Mouse (Mus musculus): ENCODE data around the gene Pten. TPM values are rescaled to one million over a fixed set of nuclear protein-coding genes. Genes with fewer than 3 reads are reported as not detected.

The Pten gene
- polyA plus RNA-seq (2015; fragmentation: Nextera tagmentation; extraction: Ambion mirVana): 12.2 and 12.9 TPM in 2 replicates

DNA sequence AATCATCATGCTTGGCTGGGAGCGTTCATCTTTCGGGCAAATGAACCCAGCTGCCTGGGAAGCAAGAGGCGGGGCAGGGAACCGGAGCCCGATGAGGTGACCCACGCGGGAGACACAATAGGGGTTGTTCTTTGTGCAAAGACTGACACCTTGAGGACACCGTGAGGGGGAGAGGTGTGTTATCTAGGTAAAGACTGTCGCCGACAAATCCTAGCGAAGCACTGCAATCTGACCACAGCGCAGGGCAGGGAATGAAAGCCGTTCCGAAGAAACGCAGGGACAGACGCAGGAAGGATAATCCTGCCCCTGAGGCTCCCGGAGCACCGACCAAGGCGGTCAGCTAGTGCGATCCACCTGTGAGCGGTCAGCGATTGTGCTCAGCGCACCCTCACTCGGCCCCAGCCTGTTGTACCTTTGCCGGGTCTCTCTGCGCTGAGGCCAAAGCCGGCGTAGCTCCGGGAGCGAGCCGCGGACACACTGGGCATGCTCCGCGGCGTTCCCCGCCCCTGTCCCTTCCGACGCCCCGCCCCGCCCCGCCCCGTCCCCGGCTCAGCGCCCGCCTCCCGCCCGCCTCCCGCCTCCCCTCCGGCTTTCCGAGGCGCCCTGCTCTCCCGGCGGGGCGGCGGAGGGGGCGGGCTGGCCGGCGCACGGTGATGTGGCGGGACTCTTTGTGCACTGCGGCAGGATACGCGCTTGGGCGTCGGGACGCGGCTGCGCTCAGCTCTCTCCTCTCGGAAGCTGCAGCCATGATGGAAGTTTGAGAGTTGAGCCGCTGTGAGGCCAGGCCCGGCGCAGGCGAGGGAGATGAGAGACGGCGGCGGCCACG, at the start of gene Pten:
Gene Pten (plus strand): TSS at position 598 of the 826 bp plus-strand sequence.
- peak; percentile 91 for ATAC-seq (ENCODE audit: low FRiP score)
- H3K9ac ChIP-seq (replicated peaks): peak within 1 kb of the TSS; percentile 99
- no peaks in the 10 kb centered on the region for H3K9me3 ChIP-seq (replicated peaks)
- no peaks in the 10 kb centered on the region for H3K36me3 ChIP-seq
- H3K4me3 ChIP-seq (replicated peaks): peak within 1 kb of the TSS; percentile 97
- no peaks in the 10 kb centered on the region for H3K27me3 ChIP-seq (replicated peaks)
- under 1% methylated on average over 73 of the region's 77 CpGs for WGBS
- peak within 1 kb of the TSS; percentile 99 for H3K27ac ChIP-seq (replicated peaks)
- peak within 1 kb of the TSS; percentile 91 for H3K4me2 ChIP-seq
- peaks cover 23% of the 10 kb centered on the region for H3K4me1 ChIP-seq

- no peak overlapping the region for H3K4me2 ChIP-seq
- H3K4me3 ChIP-seq (replicated peaks): no peak overlapping the region
- H3K27me3 ChIP-seq (replicated peaks): no peaks in the 10 kb centered on the region
- no peak overlapping the region for H3K9ac ChIP-seq (replicated peaks)
- no peaks in the 10 kb centered on the region for H3K9me3 ChIP-seq (replicated peaks)
- ATAC-seq (ENCODE audit: low FRiP score): no peak
- 87% methylated on average over 5 of the region's 5 CpGs for WGBS
- H3K4me1 ChIP-seq: peaks cover 26% of the 10 kb centered on the region
- H3K27ac ChIP-seq (replicated peaks): no peak overlapping the region
- peaks cover 13% of the 10 kb centered on the region; the same call in 1 of the 2 replicates for H3K36me3 ChIP-seq
These were observed 48.3 kb upstream of the Pten start for GRCm38 (mm10) chr19:32708996-32709395.

DNA sequence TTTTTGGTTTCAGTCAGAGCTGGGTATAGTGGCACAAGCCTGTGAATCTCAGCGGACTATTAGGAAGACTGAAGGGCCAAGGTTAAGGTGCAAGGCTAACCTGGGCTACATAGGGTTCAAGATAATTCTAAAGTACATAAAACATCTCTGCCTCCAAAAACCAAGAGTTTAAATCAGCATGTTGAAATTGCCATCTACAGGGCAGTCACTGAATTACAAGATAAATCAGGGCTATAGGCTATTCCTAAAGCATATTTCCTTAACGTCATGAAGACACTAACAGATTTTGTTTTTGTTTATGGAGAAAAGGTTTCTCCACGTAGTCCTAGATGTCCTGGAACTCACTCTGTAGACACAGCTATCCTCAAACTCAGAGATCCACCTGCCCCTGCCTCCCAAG, 47.0 kb upstream of the Pten start:
- no peak overlapping the region for H3K4me3 ChIP-seq (replicated peaks)
- peak overlapping the region; percentile 75; the same call in 1 of the 2 replicates for H3K4me2 ChIP-seq
- ATAC-seq (ENCODE audit: low FRiP score): no peak
- WGBS: 67% methylated on average over 3 of the region's 3 CpGs
- peaks cover under 1% of the 10 kb centered on the region; the same call in 1 of the 2 replicates for H3K36me3 ChIP-seq
- H3K27me3 ChIP-seq (replicated peaks): no peaks in the 10 kb centered on the region
- H3K4me1 ChIP-seq: peaks cover 26% of the 10 kb centered on the region
- H3K9ac ChIP-seq (replicated peaks): no peak overlapping the region
- H3K27ac ChIP-seq (replicated peaks): no peak overlapping the region
- H3K9me3 ChIP-seq (replicated peaks): no peaks in the 10 kb centered on the region

DNA sequence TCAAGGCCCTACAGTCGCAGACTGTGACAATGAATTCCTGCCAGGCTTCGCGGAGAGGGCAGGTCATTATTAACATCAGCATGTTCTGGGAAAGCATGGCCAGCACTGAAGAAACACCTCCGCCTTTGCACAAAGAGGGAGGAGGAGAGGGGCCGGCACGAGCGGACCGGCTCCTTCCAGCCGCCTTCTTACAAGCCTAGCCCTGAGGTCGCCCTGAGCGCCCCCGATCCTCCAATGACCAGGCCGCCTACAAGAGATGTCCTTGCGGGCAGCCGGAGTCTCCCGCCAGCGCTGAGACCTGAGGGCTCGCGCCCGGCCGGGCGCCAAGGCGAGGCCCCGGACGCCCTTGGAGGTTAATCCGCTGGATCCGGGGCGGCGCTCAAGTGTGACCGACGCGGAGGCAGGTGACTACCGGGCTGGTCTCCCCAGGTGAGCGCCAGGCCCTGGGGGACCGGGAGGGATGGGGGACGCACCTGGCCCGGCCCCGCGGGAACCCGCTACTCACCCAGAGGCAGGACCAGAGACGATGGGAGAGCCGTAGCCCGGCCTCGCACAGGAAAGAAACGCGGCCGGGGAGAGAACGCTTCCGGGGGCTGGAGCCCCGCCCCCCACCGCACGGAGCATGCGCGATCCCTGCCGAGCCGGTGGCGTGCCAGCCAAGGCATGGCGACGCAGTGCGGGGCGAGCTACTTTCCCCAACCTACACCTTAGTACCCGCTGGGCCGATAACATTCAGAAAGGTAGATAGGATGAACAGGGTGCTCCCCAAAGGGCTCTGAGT, 45.3 kb upstream of the Pten start:
- H3K27me3 ChIP-seq (replicated peaks): no peaks in the 10 kb centered on the region
- peak overlapping the region; percentile 75 for H3K4me2 ChIP-seq
- no peaks in the 10 kb centered on the region for H3K9me3 ChIP-seq (replicated peaks)
- under 1% methylated on average over 57 of the region's 63 CpGs for WGBS
- ATAC-seq (ENCODE audit: low FRiP score): peak; percentile 98
- peak overlapping the region; percentile 97 for H3K9ac ChIP-seq (replicated peaks)
- H3K4me3 ChIP-seq (replicated peaks): peak overlapping the region; percentile 89
- peak overlapping the region; percentile 95 for H3K27ac ChIP-seq (replicated peaks)
- no peaks in the 10 kb centered on the region for H3K36me3 ChIP-seq
- peaks cover 26% of the 10 kb centered on the region for H3K4me1 ChIP-seq

DNA sequence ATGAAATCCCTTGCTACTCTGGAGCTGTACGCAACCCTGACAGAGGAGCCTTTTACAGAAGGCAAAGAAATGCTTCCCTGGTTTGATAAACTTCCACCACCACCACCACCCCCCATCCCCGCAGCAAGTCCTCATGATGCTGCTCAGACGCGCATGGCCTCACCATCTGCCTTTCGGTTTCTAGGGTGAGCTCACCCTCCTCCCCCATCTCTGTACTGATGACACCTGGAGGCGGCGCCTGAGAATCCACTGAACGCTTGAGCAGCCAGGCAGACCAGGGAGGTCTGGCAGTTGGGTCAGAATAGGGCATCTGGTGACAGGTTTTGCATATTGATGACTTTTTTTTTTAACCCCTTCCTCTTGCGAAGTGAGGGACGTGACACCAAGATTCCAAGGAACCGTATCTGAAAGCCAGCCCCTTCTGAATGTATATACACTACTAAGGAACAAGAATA, 44.7 kb upstream of the Pten start:
- Histone ChIP-seq H3K27ac (replicated peaks) (peak overlapping the region; percentile 95), H3K9ac (replicated peaks) (peak overlapping the region; percentile 97), H3K36me3 (no peaks in the 10 kb centered on the region), H3K4me3 (replicated peaks) (peak overlapping the region; percentile 89), H3K9me3 (replicated peaks) (no peaks in the 10 kb centered on the region), H3K4me1 (peaks cover 26% of the 10 kb centered on the region), H3K27me3 (replicated peaks) (no peaks in the 10 kb centered on the region), H3K4me2 (peak overlapping the region; percentile 75)
- WGBS: under 1% methylated on average over 11 of the region's 11 CpGs
- peak; percentile 91 for ATAC-seq (ENCODE audit: low FRiP score)

DNA sequence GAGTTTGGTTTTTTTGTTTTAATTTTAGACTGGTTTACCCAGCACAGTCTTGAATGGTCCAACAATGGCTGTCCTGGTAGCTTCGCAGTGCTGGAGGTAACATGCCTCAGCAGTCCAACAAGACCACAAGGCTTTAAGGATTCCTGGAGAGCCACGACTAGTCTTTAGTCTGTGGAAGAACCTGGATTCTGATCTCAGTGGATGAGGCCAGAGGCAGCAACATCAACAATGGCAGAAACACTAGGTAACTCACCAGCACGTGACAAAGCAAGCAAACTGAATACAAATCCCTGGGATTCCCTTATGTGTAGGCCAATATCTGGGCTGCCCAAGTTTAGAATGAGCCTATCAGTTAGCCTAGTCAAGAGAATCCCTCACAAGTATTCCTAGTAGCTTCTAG, 43.8 kb upstream of the Pten start:
- ATAC-seq (ENCODE audit: low FRiP score): no peak
- Histone ChIP-seq H3K27ac (replicated peaks) (peak overlapping the region; percentile 95; the same call in 1 of the 2 replicates), H3K9me3 (replicated peaks) (no peaks in the 10 kb centered on the region), H3K9ac (replicated peaks) (no peak overlapping the region), H3K4me2 (no peak overlapping the region), H3K4me1 (peaks cover 26% of the 10 kb centered on the region), H3K4me3 (replicated peaks) (no peak overlapping the region), H3K27me3 (replicated peaks) (no peaks in the 10 kb centered on the region), H3K36me3 (no peaks in the 10 kb centered on the region)
- WGBS: 87% methylated on average over 3 of the region's 3 CpGs

- Histone ChIP-seq H3K4me1 (peaks cover 20% of the 10 kb centered on the region), H3K36me3 (no peaks in the 10 kb centered on the region), H3K27ac (replicated peaks) (no peak overlapping the region), H3K4me2 (no peak overlapping the region), H3K4me3 (replicated peaks) (no peak overlapping the region), H3K27me3 (replicated peaks) (no peaks in the 10 kb centered on the region), H3K9ac (replicated peaks) (no peak overlapping the region), H3K9me3 (replicated peaks) (no peaks in the 10 kb centered on the region)
- ATAC-seq (ENCODE audit: low FRiP score): no peak
- 16% methylated on average over 3 of the region's 3 CpGs for WGBS
These were observed 42.1 kb upstream of the Pten start for GRCm38 (mm10) chr19:32715201-32715600.

DNA sequence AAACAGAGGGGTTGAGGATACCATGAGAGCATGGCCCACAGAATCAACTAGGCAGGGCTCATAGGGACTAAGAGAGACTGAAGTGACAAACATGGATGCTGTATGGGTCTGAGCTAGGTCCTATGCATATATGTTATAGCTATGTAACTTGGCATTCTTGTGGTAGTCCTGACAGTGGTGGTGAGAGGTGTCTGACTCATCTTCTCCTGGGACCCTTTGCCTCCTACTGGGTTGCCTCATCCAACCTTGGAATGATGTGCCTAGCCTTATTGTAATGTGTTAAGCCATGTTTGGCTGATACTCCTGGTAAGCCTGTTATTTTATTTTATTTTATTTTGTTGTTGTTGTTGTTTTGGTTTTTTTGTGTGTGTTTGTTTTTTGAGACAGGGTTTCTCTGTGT, 41.6 kb upstream of the Pten start:
- Histone ChIP-seq H3K27me3 (replicated peaks) (no peaks in the 10 kb centered on the region), H3K4me3 (replicated peaks) (no peak overlapping the region), H3K27ac (replicated peaks) (no peak overlapping the region), H3K9me3 (replicated peaks) (no peaks in the 10 kb centered on the region), H3K4me1 (peaks cover 15% of the 10 kb centered on the region), H3K36me3 (no peaks in the 10 kb centered on the region), H3K4me2 (no peak overlapping the region), H3K9ac (replicated peaks) (no peak overlapping the region)
- no peak for ATAC-seq (ENCODE audit: low FRiP score)

GRCm38 (mm10) chr19:32717590-32717989, 39.7 kb upstream of the Pten start:
- H3K4me3 ChIP-seq (replicated peaks): no peak overlapping the region
- H3K9ac ChIP-seq (replicated peaks): no peak overlapping the region
- H3K4me2 ChIP-seq: no peak overlapping the region
- ATAC-seq (ENCODE audit: low FRiP score): no peak
- H3K27ac ChIP-seq (replicated peaks): no peak overlapping the region
- H3K9me3 ChIP-seq (replicated peaks): no peaks in the 10 kb centered on the region
- 75% methylated on average over 3 of the region's 3 CpGs for WGBS
- no peaks in the 10 kb centered on the region for H3K27me3 ChIP-seq (replicated peaks)
- peaks cover 9% of the 10 kb centered on the region; the same call in 1 of the 2 replicates for H3K4me1 ChIP-seq
- H3K36me3 ChIP-seq: no peaks in the 10 kb centered on the region

- 96% methylated on average over 1 of the region's 1 CpGs for WGBS
- Histone ChIP-seq H3K4me3 (replicated peaks) (no peak overlapping the region), H3K36me3 (no peaks in the 10 kb centered on the region), H3K4me1 (no peaks in the 10 kb centered on the region), H3K9ac (replicated peaks) (no peak overlapping the region), H3K4me2 (no peak overlapping the region), H3K9me3 (replicated peaks) (no peaks in the 10 kb centered on the region), H3K27me3 (replicated peaks) (no peaks in the 10 kb centered on the region), H3K27ac (replicated peaks) (no peak overlapping the region)
- ATAC-seq (ENCODE audit: low FRiP score): no peak
These were observed 37.0 kb upstream of the Pten start for GRCm38 (mm10) chr19:32720319-32720718.

DNA sequence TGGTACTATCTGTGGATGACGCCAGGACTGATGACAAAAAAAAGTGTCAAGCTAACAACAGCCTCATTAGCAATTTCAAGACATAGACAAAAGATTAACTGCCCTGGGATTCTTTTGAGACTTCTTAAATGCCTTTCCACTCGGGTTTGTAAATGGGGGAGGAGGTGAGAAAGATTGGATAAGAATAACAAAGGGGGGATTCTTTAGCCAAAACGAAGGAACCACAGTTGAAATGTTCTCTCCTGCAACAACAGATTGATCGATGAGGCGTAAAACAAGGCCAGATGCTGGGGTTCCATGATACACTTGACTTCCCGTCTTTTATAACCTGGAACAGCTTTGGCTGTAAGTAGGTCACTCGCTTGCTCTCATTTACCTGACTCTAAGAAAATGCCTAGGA, 33.5 kb upstream of the Pten start:
- WGBS: 10% methylated on average over 7 of the region's 7 CpGs
- no peak overlapping the region for H3K4me2 ChIP-seq
- H3K9me3 ChIP-seq (replicated peaks): no peaks in the 10 kb centered on the region
- no peaks in the 10 kb centered on the region for H3K36me3 ChIP-seq
- no peak for ATAC-seq (ENCODE audit: low FRiP score)
- peaks cover 2% of the 10 kb centered on the region; the same call in 1 of the 2 replicates for H3K27me3 ChIP-seq (replicated peaks)
- H3K9ac ChIP-seq (replicated peaks): no peak overlapping the region
- H3K4me3 ChIP-seq (replicated peaks): no peak overlapping the region
- H3K27ac ChIP-seq (replicated peaks): no peak overlapping the region
- H3K4me1 ChIP-seq: peaks cover 13% of the 10 kb centered on the region

All from neural tube, embryonic 15.5 days (tissue).